Mouse (Mus musculus) myocyte (in vitro differentiated cells): Measurements from ENCODE around the gene Fam219a. TPM values are rescaled to one million over a fixed set of nuclear protein-coding genes. Genes with fewer than 3 reads are reported as not detected.

ENCODE experiments used
- H3K27me3 ChIP-seq: one replicate; pipeline ENCODE4 v1.6.1; 2011; ENCODE audit not compliant: control insufficient read depth, insufficient read depth, insufficient read length
- H3K36me3 ChIP-seq: one replicate; pipeline ENCODE4 v1.6.1; 2011; ENCODE audit not compliant: control insufficient read depth, insufficient read depth
- H3K4me2 ChIP-seq: one replicate; pipeline ENCODE4 v1.6.1; 2011; ENCODE audit warnings: low read depth, control low read depth
- H3K4me3 ChIP-seq: one replicate; pipeline ENCODE4 v1.5.1; 2011; ENCODE audit warnings: mild to moderate bottlenecking, control low read depth, moderate library complexity
- H3K79me2 ChIP-seq: one replicate; pipeline ENCODE4 v1.6.1; 2011; ENCODE audit not compliant: control insufficient read depth, insufficient read depth
- H3ac ChIP-seq: one replicate; pipeline ENCODE4 v1.6.1; 2011; ENCODE audit not compliant: control insufficient read depth, insufficient read length
- CEBPB ChIP-seq: IDR thresholded peaks from 2 replicates; pipeline ENCODE4 v1.6.1; 2011; ENCODE audit warnings: mild to moderate bottlenecking, moderate library complexity; ENCODE audit not compliant: poor library complexity, insufficient read depth, severe bottlenecking
- E2F4 ChIP-seq: IDR thresholded peaks from one replicate; pipeline ENCODE4 v1.6.1; 2011; ENCODE audit warnings: mild to moderate bottlenecking, control low read depth, moderate library complexity; ENCODE audit not compliant: insufficient read depth
- MAX ChIP-seq: IDR thresholded peaks from one replicate; pipeline ENCODE4 v1.6.1; 2011; ENCODE audit warnings: low read depth, mild to moderate bottlenecking, control low read depth
- MYOD1 ChIP-seq, 3 experiments: IDR thresholded peaks; one replicate each; pipeline ENCODE4 v1.6.1; 2011; ENCODE audit warnings: control low read depth in 2 of 3, low read depth in 2 of 3, mild to moderate bottlenecking in 2 of 3, moderate library complexity in 1 of 3; ENCODE audit not compliant: insufficient read length in 2 of 3, control insufficient read depth in 1 of 3
- MYOG ChIP-seq, 3 experiments: IDR thresholded peaks; one replicate each; pipeline ENCODE4 v1.6.1; 2011; ENCODE audit warnings: control low read depth in 2 of 3, low read depth in 2 of 3, mild to moderate bottlenecking in 2 of 3; ENCODE audit not compliant: insufficient read length in 2 of 3, control insufficient read depth in 1 of 3, insufficient read depth in 1 of 3
- POLR2A ChIP-seq: IDR thresholded peaks from one replicate; pipeline ENCODE4 v1.6.1; 2011; ENCODE audit warnings: low read depth, mild to moderate bottlenecking, control low read depth, moderate library complexity; ENCODE audit not compliant: insufficient read length
- POLR2AphosphoS2 ChIP-seq: IDR thresholded peaks from one replicate; pipeline ENCODE4 v1.6.1; 2011; ENCODE audit warnings: low read depth, control low read depth; ENCODE audit not compliant: insufficient read length
- REST ChIP-seq: IDR thresholded peaks from one replicate; pipeline ENCODE4 v1.6.1; 2011; ENCODE audit warnings: mild to moderate bottlenecking, control low read depth, moderate library complexity; ENCODE audit not compliant: insufficient read depth, insufficient read length
- SRF ChIP-seq: IDR thresholded peaks from one replicate; pipeline ENCODE4 v1.6.1; 2011; ENCODE audit warnings: low read depth; ENCODE audit not compliant: control insufficient read depth, insufficient read length
- TCF12 ChIP-seq: IDR thresholded peaks from one replicate; pipeline ENCODE4 v1.6.1; 2011; ENCODE audit warnings: mild to moderate bottlenecking, control low read depth; ENCODE audit not compliant: poor library complexity, insufficient read depth, severe bottlenecking
- TCF3 ChIP-seq: IDR thresholded peaks from one replicate; pipeline ENCODE4 v1.6.1; 2011; ENCODE audit warnings: low read depth, control low read depth; ENCODE audit not compliant: insufficient read length
- USF1 ChIP-seq: IDR thresholded peaks from one replicate; pipeline ENCODE4 v1.6.1; 2011; ENCODE audit warnings: low read depth, mild to moderate bottlenecking, control low read depth, moderate library complexity
- polyA plus RNA-seq: library from polyadenylated mRNA; unstranded; fragments of >200 nt; fragmentation: generic; extraction: Trizol; gene quantifications from one replicate; pipeline ENCODE4 v1.2.1, GENCODE M21; 2012; ENCODE audit warnings: missing spikeins

The Fam219a gene
- polyA plus RNA-seq, 1 experiment = 2.7 TPM

DNA sequence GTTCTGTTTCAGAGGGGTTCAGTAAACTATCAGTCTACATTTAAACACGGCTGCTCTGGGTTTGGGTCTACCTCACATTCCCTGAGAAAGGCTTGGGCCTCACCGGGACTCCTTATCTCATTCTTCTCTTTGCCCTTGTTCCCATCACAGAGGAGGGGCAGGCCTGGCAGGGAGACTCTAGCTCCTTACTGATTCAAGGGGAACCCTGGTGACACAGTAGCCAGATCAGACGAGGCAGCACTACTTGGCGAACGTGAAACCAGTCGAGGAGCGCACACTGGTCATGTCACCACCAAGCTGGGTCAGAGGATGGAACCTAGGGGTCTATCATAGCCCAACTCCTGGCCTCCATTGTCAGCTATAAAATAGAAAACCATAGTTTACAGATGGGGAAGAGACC, 61.3 kb downstream of the Fam219a start:
- no peaks in the 10 kb centered on the region for H3K36me3 ChIP-seq
- TF ChIP-seq USF1 = no peak
- no peak for TF ChIP-seq POLR2AphosphoS2
- TF ChIP-seq POLR2A = no peak
- no peak for TF ChIP-seq SRF
- no peak for TF ChIP-seq MYOG (IDR thresholded peaks at IDR 0.05; ENCODE audit: control insufficient read depth in 1 of 3, insufficient read depth in 1 of 3, insufficient read length in 2 of 3, low read depth in 2 of 3)
- no peak for TF ChIP-seq REST
- no peak for TF ChIP-seq MYOD1 (IDR thresholded peaks at IDR 0.05; ENCODE audit: control insufficient read depth in 1 of 3, insufficient read length in 2 of 3, low read depth in 2 of 3)
- no peak for TF ChIP-seq TCF12
- no peak for TF ChIP-seq E2F4
- no peak for TF ChIP-seq TCF3
- TF ChIP-seq CEBPB = no peak
- no peak for TF ChIP-seq MAX
- H3K79me2 ChIP-seq = no peaks in the 10 kb centered on the region
- no peak overlapping the region for H3ac ChIP-seq
- no peak overlapping the region for H3K4me3 ChIP-seq
- no peak overlapping the region for H3K4me2 ChIP-seq
- H3K27me3 ChIP-seq = peaks cover 22% of the 10 kb centered on the region

DNA sequence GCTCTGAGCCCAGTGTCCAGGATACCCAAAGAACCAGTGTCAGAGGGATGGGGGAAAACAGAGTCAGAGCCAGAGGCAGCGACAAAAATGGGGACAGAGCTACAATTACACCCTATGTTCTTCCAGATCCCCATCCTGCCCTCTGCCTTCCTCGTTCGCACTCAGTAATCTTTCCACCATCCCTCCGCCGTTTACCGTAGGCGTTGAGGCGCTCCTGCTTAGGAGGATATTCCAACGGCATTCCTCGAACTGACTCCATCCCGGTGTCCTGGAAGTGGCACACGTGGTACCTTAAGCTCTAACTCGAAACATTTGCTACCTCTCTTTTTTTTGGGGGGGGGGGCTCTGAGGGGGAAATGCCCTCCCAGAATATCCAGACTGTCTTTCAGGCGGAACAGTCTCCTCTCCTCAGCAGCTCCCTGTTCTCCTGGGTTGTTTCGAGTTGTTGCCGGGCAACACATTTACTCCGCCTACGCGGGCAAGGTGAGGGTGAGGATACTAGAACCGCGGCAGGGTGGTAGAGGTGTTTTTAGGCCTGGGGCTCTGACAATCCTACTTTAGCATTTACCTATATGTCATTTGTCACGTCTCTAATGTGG, 61.9 kb downstream of the Fam219a start:
- no peaks in the 10 kb centered on the region for H3K36me3 ChIP-seq
- no peak overlapping the region for H3ac ChIP-seq
- no peak overlapping the region for H3K4me2 ChIP-seq
- peaks cover 18% of the 10 kb centered on the region for H3K27me3 ChIP-seq
- H3K79me2 ChIP-seq = no peaks in the 10 kb centered on the region
- H3K4me3 ChIP-seq = no peak overlapping the region
- TF ChIP-seq MYOD1 (IDR thresholded peaks at IDR 0.05; ENCODE audit: control insufficient read depth in 1 of 3, insufficient read length in 2 of 3, low read depth in 2 of 3) (no peak), SRF (no peak), MAX (no peak), TCF12 (no peak), CEBPB (no peak), E2F4 (no peak), POLR2AphosphoS2 (no peak), USF1 (no peak)

DNA sequence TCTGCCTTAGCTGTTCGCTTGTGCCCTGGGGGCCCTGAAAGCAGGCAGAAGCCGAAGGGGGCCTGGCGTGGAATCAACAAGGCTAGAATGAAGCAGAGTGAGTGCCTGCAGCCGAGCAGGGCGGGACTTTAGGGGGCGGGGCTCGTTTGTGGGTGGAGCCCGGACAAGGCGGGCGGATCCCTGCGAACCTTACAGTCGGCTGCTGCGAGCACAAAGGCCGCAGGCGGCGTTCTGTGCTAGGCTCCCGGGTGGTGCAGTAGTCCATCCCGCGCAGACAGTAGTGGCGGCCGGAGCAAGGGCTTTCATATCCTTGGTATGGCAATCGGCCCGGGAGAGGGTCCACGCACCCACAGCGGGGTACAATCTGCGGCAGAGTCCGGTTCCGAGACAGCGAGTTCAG, 62.4 kb downstream of the Fam219a start:
- Histone ChIP-seq H3K4me2 (peak overlapping the region; percentile 32), H3K4me3 (no peak overlapping the region), H3K27me3 (peaks cover 13% of the 10 kb centered on the region), H3K36me3 (no peaks in the 10 kb centered on the region), H3ac (no peak overlapping the region), H3K79me2 (no peaks in the 10 kb centered on the region)
- TF ChIP-seq POLR2A (no peak), MYOD1 (IDR thresholded peaks at IDR 0.05; ENCODE audit: control insufficient read depth in 1 of 3, insufficient read length in 2 of 3, low read depth in 2 of 3) (no peak), CEBPB (no peak), REST (no peak), TCF3 (no peak), MYOG (IDR thresholded peaks at IDR 0.05; ENCODE audit: control insufficient read depth in 1 of 3, insufficient read depth in 1 of 3, insufficient read length in 2 of 3, low read depth in 2 of 3) (no peak), E2F4 (no peak)

DNA sequence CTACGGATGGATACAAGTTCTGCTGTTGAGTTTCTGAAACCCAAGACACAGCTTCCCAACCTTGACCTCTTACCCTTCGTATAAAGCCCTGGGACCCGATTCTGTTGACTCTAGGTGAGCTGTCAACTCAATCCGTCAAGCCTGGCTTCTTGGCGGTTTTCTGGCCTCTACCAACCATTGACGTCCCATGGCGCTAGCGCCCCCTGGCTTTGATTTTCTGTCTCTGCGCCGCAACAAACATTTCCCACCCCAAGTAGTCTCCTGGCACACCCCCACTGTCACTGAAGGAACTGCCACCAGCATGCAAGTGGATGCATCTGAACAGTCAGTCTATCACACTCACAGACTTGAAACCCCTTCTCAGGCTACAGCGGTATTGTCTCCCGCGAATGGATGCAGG, 63.2 kb downstream of the Fam219a start:
- TF ChIP-seq CEBPB = no peak
- no peak for TF ChIP-seq MYOG (IDR thresholded peaks at IDR 0.05; ENCODE audit: control insufficient read depth in 1 of 3, insufficient read depth in 1 of 3, insufficient read length in 2 of 3, low read depth in 2 of 3)
- TF ChIP-seq POLR2AphosphoS2 = no peak
- no peak for TF ChIP-seq TCF12
- TF ChIP-seq MAX = no peak
- TF ChIP-seq SRF = no peak
- TF ChIP-seq REST = no peak
- no peak for TF ChIP-seq E2F4
- TF ChIP-seq MYOD1 (IDR thresholded peaks at IDR 0.05; ENCODE audit: control insufficient read depth in 1 of 3, insufficient read length in 2 of 3, low read depth in 2 of 3) = no peak
- no peak for TF ChIP-seq USF1
- TF ChIP-seq POLR2A = no peak
- no peak for TF ChIP-seq TCF3
- Histone ChIP-seq H3K79me2 (no peaks in the 10 kb centered on the region), H3ac (no peak overlapping the region), H3K27me3 (peaks cover 7% of the 10 kb centered on the region), H3K36me3 (no peaks in the 10 kb centered on the region), H3K4me2 (no peak overlapping the region), H3K4me3 (no peak overlapping the region)

DNA sequence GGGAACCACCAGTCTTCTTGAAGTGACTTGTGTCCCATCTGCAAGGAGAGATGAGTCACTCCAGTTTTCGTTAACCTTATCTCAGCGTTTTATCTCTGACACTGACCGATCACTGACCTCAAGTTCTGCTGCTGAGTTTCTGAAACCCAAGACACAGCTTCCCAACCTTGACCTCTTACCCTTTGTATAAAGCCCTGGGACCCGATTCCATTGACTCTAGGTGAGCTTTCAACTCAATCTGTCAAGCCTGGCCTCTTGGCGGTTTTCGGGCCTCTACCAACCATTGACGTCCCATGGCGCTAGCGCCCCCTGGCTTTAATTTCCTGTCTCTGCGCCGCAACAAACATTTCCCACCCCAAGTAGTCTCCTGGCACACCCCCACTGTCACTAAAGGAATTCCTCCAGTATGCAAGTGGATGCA, 64.2 kb downstream of the Fam219a start:
- Histone ChIP-seq H3K4me2 (no peak overlapping the region), H3K27me3 (no peaks in the 10 kb centered on the region), H3ac (no peak overlapping the region), H3K36me3 (no peaks in the 10 kb centered on the region), H3K4me3 (no peak overlapping the region), H3K79me2 (no peaks in the 10 kb centered on the region)
- TF ChIP-seq CEBPB (no peak), POLR2A (no peak), USF1 (no peak), SRF (no peak), TCF12 (no peak), POLR2AphosphoS2 (no peak), MYOD1 (IDR thresholded peaks at IDR 0.05; ENCODE audit: control insufficient read depth in 1 of 3, insufficient read length in 2 of 3, low read depth in 2 of 3) (no peak), E2F4 (no peak)
